Mouse (Mus musculus) limb, embryonic 11.5 days (tissue): ENCODE data around the gene Fbxo44. TPM values are rescaled to one million over a fixed set of nuclear protein-coding genes. Genes with fewer than 3 reads are reported as not detected.
"Not testable (repeated sequence)": the region's sequence is repeated elsewhere in the genome, so short reads cannot be mapped to it uniquely, and the experiment has no call there.

Source experiments
- ATAC-seq: fragments of 200-750 bp; cut with Nextera tagmentation; 2 replicates; pipeline ENCODE4 v1.8.0; 2017; ENCODE audit warnings: low read depth; ENCODE audit not compliant: insufficient number of reproducible peaks, low FRiP score, low TSS enrichment
- DNase-seq: peaks from one replicate; pipeline ENCODE4 v3.0.0-alpha.2; 2015; ENCODE audit warnings: low spot score
- H3K27ac ChIP-seq: fragments of 300-500 bp; sonication (generic); replicated peaks from 2 replicates; pipeline ENCODE4 v1.5.1; 2014; ENCODE audit warnings: low read depth, mild to moderate bottlenecking, low read length
- H3K27me3 ChIP-seq: fragments of 300-500 bp; sonication (generic); 2 replicates; pipeline ENCODE4 v1.6.1; 2014; ENCODE audit warnings: mild to moderate bottlenecking, low read length, mixed read lengths; ENCODE audit not compliant: control insufficient read depth, insufficient read depth
- H3K36me3 ChIP-seq: fragments of 300-500 bp; sonication (generic); 2 replicates; pipeline ENCODE4 v1.6.1; 2014; ENCODE audit warnings: mild to moderate bottlenecking, low read length, moderate library complexity, mixed read lengths; ENCODE audit not compliant: control insufficient read depth, insufficient read depth
- H3K4me1 ChIP-seq: fragments of 300-500 bp; sonication (generic); 2 replicates; pipeline ENCODE4 v1.6.1; 2014; ENCODE audit warnings: low read length, mixed read lengths; ENCODE audit not compliant: control insufficient read depth, insufficient read depth
- H3K4me2 ChIP-seq: fragments of 300-500 bp; sonication (generic); 2 replicates; pipeline ENCODE4 v1.6.1; 2014; ENCODE audit warnings: low read depth, mild to moderate bottlenecking, moderate library complexity; ENCODE audit not compliant: severe bottlenecking
- H3K4me3 ChIP-seq: fragments of 300-500 bp; sonication (generic); 2 replicates; pipeline ENCODE4 v1.5.1; 2014; ENCODE audit warnings: low read depth, low read length
- H3K9ac ChIP-seq: fragments of 300-500 bp; sonication (generic); 2 replicates; pipeline ENCODE4 v1.6.1; 2014; ENCODE audit warnings: mild to moderate bottlenecking, low read length
- H3K9me3 ChIP-seq: fragments of 300-500 bp; sonication (generic); 2 replicates; pipeline ENCODE4 v1.6.1; 2016; ENCODE audit warnings: low read length; ENCODE audit not compliant: control insufficient read depth
- WGBS: fragments of 180-500 bp; shearing (Covaris S2); extraction: QIAGEN DNeasy Blood & Tissue Kit; methylation state at CpG from one replicate; pipeline ENCODE4 v1.1.7; 2014; 5-methylcytosine and 5-hydroxymethylcytosine counted together
- polyA plus RNA-seq: library from polyadenylated mRNA; unstranded; fragments of >200 nt; fragmentation: Nextera tagmentation; extraction: Ambion mirVana; gene quantifications from 2 replicates; pipeline ENCODE4 v1.2.1, GENCODE M21; 2014

The Fbxo44 gene
- polyA plus RNA-seq, 1 experiment from 2014 or later = 12.2 TPM

DNA sequence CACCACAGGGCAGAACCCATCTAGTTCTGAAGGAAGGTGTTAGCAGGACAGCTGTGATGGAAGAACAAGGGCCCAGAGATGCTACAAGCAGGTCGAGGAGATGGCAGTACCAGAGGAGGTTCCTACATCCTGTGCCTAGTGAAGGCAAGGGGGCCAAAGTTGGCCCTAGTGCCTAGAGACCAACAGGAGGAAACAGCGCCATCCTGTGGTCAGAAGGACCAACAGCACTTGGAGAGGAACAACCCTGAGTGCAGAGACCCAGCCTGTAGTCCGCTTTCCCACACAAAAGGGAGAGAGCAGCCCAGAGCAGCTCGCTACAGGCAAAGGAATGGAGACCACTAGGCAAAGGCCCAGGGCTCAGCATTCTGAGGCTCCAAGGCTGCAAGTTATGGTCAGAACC is 25.5 kb upstream of the Fbxo44 start:
- Histone ChIP-seq H3K4me1 (peaks cover 10% of the 10 kb centered on the region; the same call in 1 of the 2 replicates), H3K27me3 (no peaks in the 10 kb centered on the region)
- WGBS = 75% methylated on average over 4 of the region's 4 CpGs

DNA sequence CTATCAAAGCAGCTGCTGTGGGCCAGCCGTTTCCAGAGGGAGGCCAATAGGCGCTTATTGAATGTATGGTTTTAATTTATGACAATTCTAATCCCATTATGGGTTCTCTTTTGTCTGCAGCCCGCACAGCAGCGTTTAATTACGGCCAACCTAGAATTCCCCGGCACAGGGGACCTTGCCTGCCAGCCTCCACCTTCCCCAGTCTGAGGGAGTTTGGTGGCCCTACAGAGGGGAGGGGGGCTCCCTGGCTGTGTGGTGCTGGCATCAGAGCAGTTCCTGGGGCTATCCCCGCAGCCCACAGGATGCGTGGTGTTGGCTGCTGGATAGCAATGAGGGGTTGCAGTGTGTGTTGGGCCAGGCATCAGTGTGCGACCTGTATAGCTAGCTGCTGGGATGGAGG is 24.3 kb upstream of the Fbxo44 start:
- ATAC-seq (peak; percentile 6; the same call in 1 of the 2 replicates), DNase-seq (peak; percentile 48)
- Histone ChIP-seq H3K4me1 (peaks cover 10% of the 10 kb centered on the region; the same call in 1 of the 2 replicates), H3K9ac (no peak overlapping the region), H3K4me2 (no peak overlapping the region), H3K27me3 (no peaks in the 10 kb centered on the region), H3K36me3 (no peaks in the 10 kb centered on the region), H3K4me3 (no peak overlapping the region), H3K27ac (no peak overlapping the region), H3K9me3 (no peaks in the 10 kb centered on the region)
- WGBS = 16% methylated on average over 9 of the region's 9 CpGs

More for the DNA sequence above, 25.5 kb upstream of the Fbxo44 start:
- no peak for ATAC-seq
- no peak overlapping the region for H3K27ac ChIP-seq
- H3K36me3 ChIP-seq = no peaks in the 10 kb centered on the region
- no peak overlapping the region for H3K4me3 ChIP-seq
- no peaks in the 10 kb centered on the region for H3K9me3 ChIP-seq
- no peak for DNase-seq
- H3K9ac ChIP-seq = no peak overlapping the region
- H3K4me2 ChIP-seq = no peak overlapping the region

- Histone ChIP-seq H3K4me3 (no peak overlapping the region), H3K9me3 (no peaks in the 10 kb centered on the region), H3K4me2 (no peak overlapping the region), H3K36me3 (no peaks in the 10 kb centered on the region), H3K27ac (no peak overlapping the region), H3K9ac (no peak overlapping the region), H3K4me1 (peaks cover 10% of the 10 kb centered on the region; the same call in 1 of the 2 replicates), H3K27me3 (no peaks in the 10 kb centered on the region)
- WGBS = 28% methylated on average over 8 of the region's 8 CpGs
- ATAC-seq (no peak), DNase-seq (no peak)
Measured at GRCm38 (mm10) chr4:148182363-148182762, 22.1 kb upstream of the Fbxo44 start.

DNA sequence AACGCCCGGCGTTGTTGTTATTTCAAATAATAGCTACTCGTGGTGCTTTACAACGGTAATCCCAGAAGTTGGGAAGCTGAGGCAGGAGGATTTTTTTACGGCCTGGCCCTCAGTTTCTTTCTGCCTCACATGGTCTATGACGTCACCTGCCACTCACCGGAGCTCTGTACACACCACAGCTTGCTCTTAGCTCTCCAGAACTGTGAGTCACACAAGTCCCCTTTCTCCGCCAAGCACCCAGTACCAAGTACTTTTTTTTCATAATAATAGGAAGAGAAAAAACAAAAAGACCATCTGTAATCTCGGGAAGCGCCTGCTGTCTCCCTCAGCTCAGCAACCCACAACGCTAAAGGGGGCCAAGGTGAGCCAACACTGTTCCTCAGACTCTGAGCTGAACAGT is 21.2 kb upstream of the Fbxo44 start:
- Histone ChIP-seq H3K27ac (no peak overlapping the region), H3K9me3 (no peaks in the 10 kb centered on the region), H3K4me2 (no peak overlapping the region), H3K9ac (no peak overlapping the region), H3K36me3 (no peaks in the 10 kb centered on the region), H3K4me1 (peaks cover 10% of the 10 kb centered on the region; the same call in 1 of the 2 replicates), H3K27me3 (no peaks in the 10 kb centered on the region), H3K4me3 (no peak overlapping the region)
- WGBS = 86% methylated on average over 12 of the region's 12 CpGs
- DNase-seq (no peak), ATAC-seq (no peak)

- Histone ChIP-seq H3K9ac (no peak overlapping the region), H3K4me3 (no peak overlapping the region), H3K4me1 (no peaks in the 10 kb centered on the region), H3K9me3 (no peaks in the 10 kb centered on the region), H3K27ac (no peak overlapping the region), H3K27me3 (peaks cover 33% of the 10 kb centered on the region), H3K4me2 (no peak overlapping the region), H3K36me3 (no peaks in the 10 kb centered on the region)
- DNase-seq (no peak), ATAC-seq (no peak)
Measured at GRCm38 (mm10) chr4:148177716-148178115, 17.4 kb upstream of the Fbxo44 start.

DNA sequence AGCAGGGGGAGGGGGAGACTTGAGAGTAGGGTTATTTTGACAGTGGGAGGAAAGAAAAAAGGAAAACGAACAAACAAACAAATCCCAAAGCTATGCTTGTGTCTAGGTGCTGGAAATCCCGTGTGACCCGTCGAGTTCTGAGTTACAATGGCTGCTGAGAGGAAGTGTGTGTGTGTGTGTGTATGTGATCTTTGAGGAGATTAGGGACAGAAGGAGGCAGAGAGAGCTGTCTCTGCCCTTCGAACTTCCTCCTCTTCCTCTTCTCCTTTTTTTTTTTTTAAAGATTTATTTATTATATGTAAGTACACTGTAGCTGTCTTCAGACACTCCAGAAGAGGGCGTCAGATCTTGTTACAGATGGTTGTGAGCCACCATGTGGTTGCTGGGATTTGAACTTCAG is 16.3 kb upstream of the Fbxo44 start:
- not testable (repeated sequence) for H3K36me3 ChIP-seq, H3K4me2 ChIP-seq, H3K4me1 ChIP-seq, H3K27ac ChIP-seq, H3K9me3 ChIP-seq, H3K4me3 ChIP-seq, DNase-seq, H3K9ac ChIP-seq, ATAC-seq
- H3K27me3 ChIP-seq = peaks cover 41% of the 10 kb centered on the region
- WGBS = 80% methylated on average over 5 of the region's 6 CpGs

DNA sequence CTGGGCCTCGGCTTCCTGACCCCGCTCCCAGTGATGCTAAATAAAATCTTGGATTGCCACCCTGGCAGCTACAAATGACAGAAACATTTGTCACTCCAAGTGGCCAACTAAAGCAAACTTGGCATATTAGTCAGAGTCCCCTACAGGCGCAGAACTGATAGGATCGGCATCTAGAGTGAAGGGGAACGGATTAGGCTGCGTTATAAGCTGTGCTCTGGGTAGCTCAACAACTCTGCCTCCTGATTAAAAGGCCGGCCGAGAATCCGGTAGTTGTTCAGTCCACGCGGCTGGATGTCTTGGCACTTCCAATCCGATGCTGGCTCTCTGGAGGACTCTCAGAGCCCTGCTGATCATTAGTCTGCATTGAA is 14.2 kb upstream of the Fbxo44 start:
- Histone ChIP-seq H3K9ac (no peak overlapping the region), H3K4me3 (no peak overlapping the region), H3K27me3 (peaks cover 51% of the 10 kb centered on the region), H3K36me3 (no peaks in the 10 kb centered on the region), H3K4me1 (no peaks in the 10 kb centered on the region), H3K4me2 (no peak overlapping the region), H3K9me3 (no peaks in the 10 kb centered on the region), H3K27ac (no peak overlapping the region)
- ATAC-seq (no peak), DNase-seq (no peak)
- 17% methylated on average over 12 of the region's 12 CpGs for WGBS

GRCm38 (mm10) chr4:148173811-148174494 is 13.7 kb upstream of the Fbxo44 start:
- no peak overlapping the region; the same call in 1 of the 2 replicates for H3K4me3 ChIP-seq
- no peak overlapping the region for H3K9ac ChIP-seq
- under 1% methylated on average over 30 of the region's 30 CpGs for WGBS
- H3K36me3 ChIP-seq = no peaks in the 10 kb centered on the region
- H3K27me3 ChIP-seq = peaks cover 53% of the 10 kb centered on the region
- ATAC-seq (no peak), DNase-seq (no peak)
- no peaks in the 10 kb centered on the region for H3K9me3 ChIP-seq
- no peaks in the 10 kb centered on the region for H3K4me1 ChIP-seq
- no peak overlapping the region for H3K27ac ChIP-seq
- peak overlapping the region; percentile 16; the same call in 1 of the 2 replicates for H3K4me2 ChIP-seq

- ATAC-seq = no peak
- 59% methylated on average over 3 of the region's 3 CpGs for WGBS
- H3K4me2 ChIP-seq = no peak overlapping the region
Measured at GRCm38 (mm10) chr4:148171261-148171660, 11.0 kb upstream of the Fbxo44 start.

More at GRCm38 (mm10) chr4:148171261-148171660, 11.0 kb upstream of the Fbxo44 start:
- H3K9ac ChIP-seq = no peak overlapping the region
- peaks cover 60% of the 10 kb centered on the region for H3K27me3 ChIP-seq
- H3K36me3 ChIP-seq = no peaks in the 10 kb centered on the region
- no peak overlapping the region for H3K27ac ChIP-seq
- H3K4me1 ChIP-seq = no peaks in the 10 kb centered on the region
- no peak overlapping the region for H3K4me3 ChIP-seq
- no peak for DNase-seq
- no peaks in the 10 kb centered on the region for H3K9me3 ChIP-seq
